Mouse (Mus musculus): ENCODE data around the gene Nppc.

- TF ChIP-seq CTCF (IDR thresholded peaks at IDR 0.05; ENCODE audit: borderline replicate concordance, insufficient read depth, low read length) (no peak), POLR2A (IDR thresholded peaks at IDR 0.05; ENCODE audit: low read depth, low read length) (no peak)
These were observed 17.7 kb downstream of the Nppc start for GRCm38 (mm10) chr1:86652675-86653074.

All from embryonic fibroblast, embryonic 13.5 days (primary cell).